Mouse (Mus musculus) liver, adult 2 months (tissue): ENCODE data around the gene Hcrtr1. TPM values are rescaled to one million over a fixed set of nuclear protein-coding genes. Genes with fewer than 3 reads are reported as not detected.

Experiments used
- DNase-seq: peaks from one replicate; pipeline ENCODE4 v3.0.0-alpha.2; 2011; ENCODE audit warnings: low read depth, low spot score; ENCODE audit errors: extremely low read depth
- H3K27ac ChIP-seq: fragments of 200-500 bp; replicated peaks from 2 replicates; pipeline ENCODE4 v1.5.1; 2012; ENCODE audit warnings: low read depth, mild to moderate bottlenecking, control low read depth, inconsistent platforms, low read length; ENCODE audit not compliant: insufficient read depth
- H3K27me3 ChIP-seq: fragments of 200-500 bp; 2 replicates; pipeline ENCODE4 v1.6.1; 2012; ENCODE audit warnings: mild to moderate bottlenecking, moderate library complexity, low read length, inconsistent platforms; ENCODE audit not compliant: control insufficient read depth, insufficient read depth
- H3K36me3 ChIP-seq: fragments of 200-500 bp; 2 replicates; pipeline ENCODE4 v1.6.1; 2012; ENCODE audit warnings: low read length, inconsistent platforms; ENCODE audit not compliant: control insufficient read depth, insufficient read depth
- H3K4me1 ChIP-seq: fragments of 200-500 bp; 2 replicates; pipeline ENCODE4 v1.6.1; 2011; ENCODE audit warnings: low read length; ENCODE audit not compliant: control insufficient read depth, insufficient read depth
- H3K4me3 ChIP-seq: fragments of 200-500 bp; 2 replicates; pipeline ENCODE4 v1.5.1; 2011; ENCODE audit warnings: low read depth, mild to moderate bottlenecking, control low read depth, low read length, moderate library complexity; ENCODE audit not compliant: insufficient read depth
- H3K79me2 ChIP-seq: fragments of 200-500 bp; 2 replicates; pipeline ENCODE4 v1.6.1; 2012; ENCODE audit warnings: inconsistent platforms, mild to moderate bottlenecking, low read length, moderate library complexity; ENCODE audit not compliant: control insufficient read depth, insufficient read depth
- H3K9ac ChIP-seq: fragments of 200-500 bp; 2 replicates; pipeline ENCODE4 v1.6.1; 2012; ENCODE audit warnings: low read depth, mild to moderate bottlenecking, control low read depth, inconsistent platforms, low read length
- CTCF ChIP-seq: fragments of 200-500 bp; IDR thresholded peaks from 2 replicates; pipeline ENCODE4 v1.5.1; 2011; ENCODE audit warnings: low read depth, low read length, control low read depth
- POLR2A ChIP-seq: fragments of 200-500 bp; IDR thresholded peaks from 2 replicates; pipeline ENCODE4 v1.6.1; 2011; ENCODE audit warnings: low read length, control low read depth; ENCODE audit not compliant: insufficient read depth; ENCODE audit errors: extremely low read depth
- WGBS: fragments of 180-500 bp; shearing (Covaris S2); methylation state at CpG from one replicate; pipeline ENCODE4 v1.1.7; 2018; 5-methylcytosine and 5-hydroxymethylcytosine counted together
- polyA plus RNA-seq: library from polyadenylated mRNA; depleted of rRNA; stranded (reverse); fragments of >200 nt; gene quantifications from 2 replicates; pipeline ENCODE4 v1.2.3, GENCODE M21; 2012
- total RNA-seq: library from RNA; depleted of rRNA; stranded (reverse); fragments of >200 nt; gene quantifications from 2 replicates; pipeline ENCODE4 v1.2.3, GENCODE M21; 2014

The Hcrtr1 gene
- total and polyA plus RNA-seq, 2 experiments = 0.04 TPM; not detected in 1

- DNase-seq = no peak
- Histone ChIP-seq H3K4me3 (no peak overlapping the region), H3K4me1 (peaks cover 5% of the 10 kb centered on the region; the same call in 1 of the 2 replicates), H3K27me3 (no peaks in the 10 kb centered on the region), H3K9ac (no peak overlapping the region), H3K79me2 (no peaks in the 10 kb centered on the region), H3K36me3 (no peaks in the 10 kb centered on the region), H3K27ac (peak overlapping the region; percentile 45)
- WGBS = 81% methylated on average over 6 of the region's 6 CpGs
- no peak for TF ChIP-seq POLR2A
- no peak for TF ChIP-seq CTCF
Observed at GRCm38 (mm10) chr4:130164121-130164520, 25.0 kb upstream of the Hcrtr1 start.

- 15% methylated on average over 20 of the region's 20 CpGs for WGBS
- DNase-seq = no peak
- Histone ChIP-seq H3K9ac (peak overlapping the region; percentile 14), H3K36me3 (no peaks in the 10 kb centered on the region), H3K4me1 (peaks cover 3% of the 10 kb centered on the region; the same call in 1 of the 2 replicates), H3K79me2 (no peaks in the 10 kb centered on the region), H3K4me3 (peak overlapping the region; percentile 14; the same call in 1 of the 2 replicates), H3K27me3 (no peaks in the 10 kb centered on the region), H3K27ac (peak overlapping the region; percentile 45)
- no peak for TF ChIP-seq POLR2A
- no peak for TF ChIP-seq CTCF
Observed at GRCm38 (mm10) chr4:130163391-130163861, 24.3 kb upstream of the Hcrtr1 start.

DNA sequence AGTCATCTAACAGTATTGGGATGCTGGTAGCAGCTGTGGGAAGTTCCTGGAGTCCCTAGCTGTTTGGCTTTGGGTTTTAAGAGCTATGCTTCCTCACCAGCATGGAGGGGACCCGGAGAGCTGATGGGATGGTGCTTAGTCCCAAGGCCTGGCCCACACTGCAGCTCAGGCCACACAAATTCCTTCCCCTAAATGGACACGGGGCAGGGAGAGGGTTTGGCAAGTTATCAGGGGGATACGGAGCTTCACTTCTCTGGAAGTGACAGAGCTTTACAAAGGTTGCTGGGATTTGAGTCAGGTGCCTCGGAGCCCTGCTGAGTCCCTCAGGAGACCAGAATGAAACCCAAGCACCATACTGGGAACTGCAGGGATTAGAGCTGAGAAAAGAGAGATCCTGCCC lies 22.2 kb upstream of the Hcrtr1 start:
- H3K9ac ChIP-seq = no peak overlapping the region
- DNase-seq = no peak
- 38% methylated on average over 4 of the region's 4 CpGs for WGBS
- TF ChIP-seq CTCF (no peak), POLR2A (no peak)
- no peaks in the 10 kb centered on the region for H3K36me3 ChIP-seq
- no peaks in the 10 kb centered on the region for H3K27me3 ChIP-seq
- H3K27ac ChIP-seq = no peak overlapping the region
- H3K79me2 ChIP-seq = no peaks in the 10 kb centered on the region
- peaks cover 3% of the 10 kb centered on the region; the same call in 1 of the 2 replicates for H3K4me1 ChIP-seq
- no peak overlapping the region for H3K4me3 ChIP-seq

- no peaks in the 10 kb centered on the region for H3K36me3 ChIP-seq
- H3K9ac ChIP-seq = no peak overlapping the region
- no peak for DNase-seq
- no peaks in the 10 kb centered on the region for H3K79me2 ChIP-seq
- no peaks in the 10 kb centered on the region for H3K4me1 ChIP-seq
- TF ChIP-seq CTCF (no peak), POLR2A (no peak)
- H3K27ac ChIP-seq = no peak overlapping the region
- no peak overlapping the region for H3K4me3 ChIP-seq
- 66% methylated on average over 12 of the region's 12 CpGs for WGBS
- no peaks in the 10 kb centered on the region for H3K27me3 ChIP-seq
Observed at GRCm38 (mm10) chr4:130156812-130157371, 17.7 kb upstream of the Hcrtr1 start.

- no peaks in the 10 kb centered on the region for H3K4me1 ChIP-seq
- H3K79me2 ChIP-seq = no peaks in the 10 kb centered on the region
- DNase-seq = no peak
- no peak overlapping the region for H3K4me3 ChIP-seq
- WGBS = 78% methylated on average over 3 of the region's 3 CpGs
- H3K9ac ChIP-seq = no peak overlapping the region
- TF ChIP-seq POLR2A (no peak), CTCF (no peak)
- no peaks in the 10 kb centered on the region for H3K27me3 ChIP-seq
- no peaks in the 10 kb centered on the region for H3K36me3 ChIP-seq
- no peak overlapping the region for H3K27ac ChIP-seq
Observed at GRCm38 (mm10) chr4:130154250-130154649, 15.1 kb upstream of the Hcrtr1 start.

DNA sequence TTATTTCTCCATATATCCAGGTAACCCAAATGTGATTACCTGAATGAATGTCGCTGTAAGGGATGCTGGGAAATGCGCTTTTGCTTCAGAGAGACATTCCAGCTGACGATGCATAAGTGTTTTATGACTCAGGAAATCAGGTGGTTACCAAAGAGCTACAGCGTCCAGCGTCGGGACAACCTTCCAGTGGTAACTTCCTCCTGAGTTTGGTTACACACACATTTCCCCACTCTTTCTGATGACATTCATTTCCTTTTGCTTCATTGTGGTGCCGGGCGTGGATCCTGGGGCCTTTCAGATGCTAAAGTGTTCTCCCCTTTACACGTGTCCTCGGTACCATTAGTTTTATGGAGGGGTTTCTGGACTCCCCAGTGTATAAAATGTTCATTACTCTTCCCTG lies 9.2 kb upstream of the Hcrtr1 start:
- Histone ChIP-seq H3K4me3 (no peak overlapping the region), H3K79me2 (no peaks in the 10 kb centered on the region), H3K9ac (no peak overlapping the region), H3K27me3 (no peaks in the 10 kb centered on the region), H3K4me1 (no peaks in the 10 kb centered on the region), H3K27ac (no peak overlapping the region), H3K36me3 (no peaks in the 10 kb centered on the region)
- TF ChIP-seq CTCF (no peak), POLR2A (no peak)
- WGBS = 67% methylated on average over 10 of the region's 10 CpGs
- no peak for DNase-seq
